Mouse (Mus musculus) spleen, adult 2 months (tissue): ENCODE results near the gene Btg3. TPM values are rescaled to one million over a fixed set of nuclear protein-coding genes. Genes with fewer than 3 reads are reported as not detected.

Experiments used
- DNase-seq, 2 experiments: peaks; one replicate each; pipeline versions ENCODE4 v3.0.0 to v3.0.0-alpha.2; 2012 to 2021; ENCODE audit warnings: low spot score in 2 of 2, low read depth in 1 of 2
- H3K27ac ChIP-seq: fragments of 200-500 bp; 2 replicates; pipeline ENCODE4 v1.5.1; 2012; ENCODE audit warnings: low read length, inconsistent platforms; ENCODE audit not compliant: insufficient read depth
- H3K27me3 ChIP-seq: fragments of 200-500 bp; 2 replicates; pipeline ENCODE4 v1.6.1; 2012; ENCODE audit warnings: mild to moderate bottlenecking, moderate library complexity, low read length, inconsistent platforms; ENCODE audit not compliant: control insufficient read depth, insufficient read depth
- H3K36me3 ChIP-seq: fragments of 200-500 bp; 2 replicates; pipeline ENCODE4 v1.6.1; 2012; ENCODE audit warnings: mild to moderate bottlenecking, low read length, inconsistent platforms; ENCODE audit not compliant: control insufficient read depth, insufficient read depth
- H3K4me1 ChIP-seq: fragments of 200-500 bp; 2 replicates; pipeline ENCODE4 v1.6.1; 2011; ENCODE audit warnings: inconsistent platforms; ENCODE audit not compliant: control insufficient read depth, insufficient read depth, insufficient read length
- H3K4me3 ChIP-seq: fragments of 200-500 bp; 2 replicates; pipeline ENCODE4 v1.5.1; 2011; ENCODE audit warnings: mild to moderate bottlenecking, inconsistent platforms; ENCODE audit not compliant: insufficient read depth, insufficient read length; ENCODE audit errors: extremely low read depth
- CTCF ChIP-seq: fragments of 200-500 bp; IDR thresholded peaks from 2 replicates; pipeline ENCODE4 v1.5.1; 2011; ENCODE audit warnings: mild to moderate bottlenecking, inconsistent platforms; ENCODE audit not compliant: insufficient read depth, insufficient read length, insufficient replicate concordance; ENCODE audit errors: extremely low read depth
- POLR2A ChIP-seq: fragments of 200-500 bp; IDR thresholded peaks from 2 replicates; pipeline ENCODE4 v1.6.1; 2011; ENCODE audit warnings: low read depth, low read length, inconsistent platforms
- WGBS: fragments of 180-500 bp; shearing (Covaris S2); methylation state at CpG from one replicate; pipeline ENCODE4 v1.1.7; 2018; 5-methylcytosine and 5-hydroxymethylcytosine counted together
- polyA plus RNA-seq: library from polyadenylated mRNA; depleted of rRNA; stranded (reverse); fragments of >200 nt; gene quantifications from 2 replicates; pipeline ENCODE4 v1.2.3, GENCODE M21; 2012

The Btg3 gene
- polyA plus RNA-seq, 1 experiment: 1.6 TPM

GRCm38 (mm10) chr16:78399423-78399822, 22.4 kb upstream of the Btg3 start:
- WGBS: 88% methylated on average over 3 of the region's 3 CpGs
- TF ChIP-seq CTCF (no peak), POLR2A (no peak)
- H3K4me1 ChIP-seq: no peaks in the 10 kb centered on the region
- no peak overlapping the region for H3K27ac ChIP-seq
- DNase-seq: no peak
- H3K36me3 ChIP-seq: no peaks in the 10 kb centered on the region
- no peak overlapping the region for H3K4me3 ChIP-seq
- no peaks in the 10 kb centered on the region for H3K27me3 ChIP-seq

GRCm38 (mm10) chr16:78398734-78399133, 21.7 kb upstream of the Btg3 start:
- WGBS: 54% methylated on average over 6 of the region's 6 CpGs
- H3K27ac ChIP-seq: no peak overlapping the region
- H3K27me3 ChIP-seq: no peaks in the 10 kb centered on the region
- H3K4me3 ChIP-seq: no peak overlapping the region
- no peak for DNase-seq
- no peak for TF ChIP-seq CTCF
- TF ChIP-seq POLR2A: no peak
- no peaks in the 10 kb centered on the region for H3K36me3 ChIP-seq
- H3K4me1 ChIP-seq: no peaks in the 10 kb centered on the region

- TF ChIP-seq CTCF (no peak), POLR2A (no peak)
- Histone ChIP-seq H3K27me3 (no peaks in the 10 kb centered on the region), H3K4me3 (no peak overlapping the region), H3K4me1 (no peaks in the 10 kb centered on the region), H3K27ac (no peak overlapping the region), H3K36me3 (no peaks in the 10 kb centered on the region)
- no peak for DNase-seq
- WGBS: 41% methylated on average over 2 of the region's 2 CpGs
Observed at GRCm38 (mm10) chr16:78391354-78391753, 14.4 kb upstream of the Btg3 start.

GRCm38 (mm10) chr16:78389986-78390385, 13.0 kb upstream of the Btg3 start:
- Histone ChIP-seq H3K4me3 (no peak overlapping the region), H3K4me1 (no peaks in the 10 kb centered on the region), H3K27me3 (no peaks in the 10 kb centered on the region), H3K27ac (no peak overlapping the region), H3K36me3 (no peaks in the 10 kb centered on the region)
- WGBS: 83% methylated on average over 3 of the region's 3 CpGs
- no peak for TF ChIP-seq CTCF
- TF ChIP-seq POLR2A: no peak
- DNase-seq: no peak

- Histone ChIP-seq H3K4me3 (no peak overlapping the region), H3K27me3 (no peaks in the 10 kb centered on the region), H3K4me1 (no peaks in the 10 kb centered on the region), H3K36me3 (no peaks in the 10 kb centered on the region), H3K27ac (no peak overlapping the region)
- no peak for TF ChIP-seq POLR2A
- no peak for TF ChIP-seq CTCF
- DNase-seq: no peak
- WGBS: 91% methylated on average over 4 of the region's 4 CpGs
Observed at GRCm38 (mm10) chr16:78389122-78389521, 12.1 kb upstream of the Btg3 start.

GRCm38 (mm10) chr16:78378493-78378892, 1.5 kb upstream of the Btg3 start:
- H3K27ac ChIP-seq: no peak overlapping the region
- no peak for DNase-seq
- no peaks in the 10 kb centered on the region for H3K36me3 ChIP-seq
- no peak overlapping the region for H3K4me3 ChIP-seq
- peaks cover 6% of the 10 kb centered on the region for H3K4me1 ChIP-seq
- 87% methylated on average over 5 of the region's 5 CpGs for WGBS
- TF ChIP-seq CTCF (no peak), POLR2A (no peak)
- no peaks in the 10 kb centered on the region for H3K27me3 ChIP-seq

- H3K4me3 ChIP-seq: peak overlapping the region; percentile 90
- H3K27me3 ChIP-seq: no peaks in the 10 kb centered on the region
- H3K36me3 ChIP-seq: peaks cover 3% of the 10 kb centered on the region; the same call in 1 of the 2 replicates
- DNase-seq: peak; percentile 46 to 53
- H3K27ac ChIP-seq: peak overlapping the region; percentile 60
- TF ChIP-seq CTCF: no peak
- no peak; the same call in 1 of the 2 replicates for TF ChIP-seq POLR2A
- H3K4me1 ChIP-seq: peaks cover 6% of the 10 kb centered on the region
- 1% methylated on average over 97 of the region's 100 CpGs for WGBS
Observed at GRCm38 (mm10) chr16:78375821-78376691, 936 bp downstream of the Btg3 start.
